Mouse (Mus musculus): Measurements from ENCODE around the gene Dhx30.
"Not testable (repeated sequence)": the region's sequence is repeated elsewhere in the genome, so short reads cannot be mapped to it uniquely, and the experiment has no call there.

Dhx30 gene

GRCm38 (mm10) chr9:110084201-110084964 is 33.2 kb downstream of the Dhx30 start:
- TF ChIP-seq CTCF (conservative IDR thresholded peaks at IDR 0.05; ENCODE audit: low read length) (no peak), NANOG (IDR thresholded peaks at IDR 0.05; ENCODE audit: borderline replicate concordance, low read length) (no peak), POU5F1 (IDR thresholded peaks at IDR 0.05; ENCODE audit: borderline replicate concordance, low read length) (no peak)
- peaks cover 100% of the 10 kb centered on the region for H3K36me3 ChIP-seq (ENCODE audit: insufficient read depth, low read length)
- H3K4me1 ChIP-seq (replicated peaks; ENCODE audit: low read depth, low read length), result peaks cover 61% of the 10 kb centered on the region
- H3K9me3 ChIP-seq (ENCODE audit: low read length), result no peaks in the 10 kb centered on the region
- no peak overlapping the region for H3K4me3 ChIP-seq (replicated peaks; ENCODE audit: low read length)
- H3K27me3 ChIP-seq (ENCODE audit: insufficient read depth, low read length), result no peaks in the 10 kb centered on the region

- no peaks in the 10 kb centered on the region for H3K9me3 ChIP-seq (ENCODE audit: low read length)
Measured at GRCm38 (mm10) chr9:110081066-110081465, 36.6 kb downstream of the Dhx30 start.

GRCm38 (mm10) chr9:110076468-110076867 is 41.2 kb downstream of the Dhx30 start:
- H3K4me1 ChIP-seq (replicated peaks; ENCODE audit: low read depth, low read length), result peaks cover 19% of the 10 kb centered on the region
- H3K27me3 ChIP-seq (ENCODE audit: insufficient read depth, low read length); H3K9me3 ChIP-seq (ENCODE audit: low read length); H3K4me3 ChIP-seq (replicated peaks; ENCODE audit: low read length): not testable (repeated sequence)
- peaks cover 94% of the 10 kb centered on the region for H3K36me3 ChIP-seq (ENCODE audit: insufficient read depth, low read length)

More at GRCm38 (mm10) chr9:110081066-110081465, 36.6 kb downstream of the Dhx30 start:
- no peak overlapping the region for H3K4me3 ChIP-seq (replicated peaks; ENCODE audit: low read length)
- no peak for TF ChIP-seq CTCF (conservative IDR thresholded peaks at IDR 0.05; ENCODE audit: low read length)
- no peak for TF ChIP-seq POU5F1 (IDR thresholded peaks at IDR 0.05; ENCODE audit: borderline replicate concordance, low read length)
- TF ChIP-seq NANOG (IDR thresholded peaks at IDR 0.05; ENCODE audit: borderline replicate concordance, low read length), result no peak
- H3K36me3 ChIP-seq (ENCODE audit: insufficient read depth, low read length), result peaks cover 96% of the 10 kb centered on the region
- H3K27me3 ChIP-seq (ENCODE audit: insufficient read depth, low read length), result no peaks in the 10 kb centered on the region
- peaks cover 43% of the 10 kb centered on the region for H3K4me1 ChIP-seq (replicated peaks; ENCODE audit: low read depth, low read length)

- Histone ChIP-seq H3K36me3 (ENCODE audit: insufficient read depth, low read length) (peaks cover 95% of the 10 kb centered on the region), H3K4me1 (replicated peaks; ENCODE audit: low read depth, low read length) (0 out of 2 replicates have a peak, but pooled peaks cover 3% of the 10 kb centered on the region), H3K9me3 (ENCODE audit: low read length) (no peaks in the 10 kb centered on the region), H3K4me3 (replicated peaks; ENCODE audit: low read length) (no peak overlapping the region), H3K27me3 (ENCODE audit: insufficient read depth, low read length) (no peaks in the 10 kb centered on the region)
- TF ChIP-seq POU5F1 (IDR thresholded peaks at IDR 0.05; ENCODE audit: borderline replicate concordance, low read length) (no peak), CTCF (conservative IDR thresholded peaks at IDR 0.05; ENCODE audit: low read length) (peak; percentile 69), NANOG (IDR thresholded peaks at IDR 0.05; ENCODE audit: borderline replicate concordance, low read length) (no peak)
Measured at GRCm38 (mm10) chr9:110071843-110072242, 45.8 kb downstream of the Dhx30 start.

- H3K4me3 ChIP-seq (replicated peaks; ENCODE audit: low read length), result no peak overlapping the region
- H3K27me3 ChIP-seq (ENCODE audit: insufficient read depth, low read length), result no peaks in the 10 kb centered on the region
- H3K36me3 ChIP-seq (ENCODE audit: insufficient read depth, low read length), result peaks cover 98% of the 10 kb centered on the region
- H3K4me1 ChIP-seq (replicated peaks; ENCODE audit: low read depth, low read length), result 0 out of 2 replicates have a peak, but pooled peaks cover 3% of the 10 kb centered on the region
- no peak for TF ChIP-seq POU5F1 (IDR thresholded peaks at IDR 0.05; ENCODE audit: borderline replicate concordance, low read length)
- no peak for TF ChIP-seq CTCF (conservative IDR thresholded peaks at IDR 0.05; ENCODE audit: low read length)
- no peaks in the 10 kb centered on the region for H3K9me3 ChIP-seq (ENCODE audit: low read length)
Measured at GRCm38 (mm10) chr9:110071011-110071410, 46.6 kb downstream of the Dhx30 start.

- H3K27me3 ChIP-seq (ENCODE audit: insufficient read depth, low read length), result no peaks in the 10 kb centered on the region
- H3K36me3 ChIP-seq (ENCODE audit: insufficient read depth, low read length), result peaks cover 98% of the 10 kb centered on the region
- H3K4me3 ChIP-seq (replicated peaks; ENCODE audit: low read length), result no peak overlapping the region
- no peaks in the 10 kb centered on the region for H3K9me3 ChIP-seq (ENCODE audit: low read length)
- H3K4me1 ChIP-seq (replicated peaks; ENCODE audit: low read depth, low read length), result 0 out of 2 replicates have a peak, but pooled peaks cover 3% of the 10 kb centered on the region
- TF ChIP-seq NANOG (IDR thresholded peaks at IDR 0.05; ENCODE audit: borderline replicate concordance, low read length) (no peak), CTCF (conservative IDR thresholded peaks at IDR 0.05; ENCODE audit: low read length) (no peak), POU5F1 (IDR thresholded peaks at IDR 0.05; ENCODE audit: borderline replicate concordance, low read length) (no peak)
Measured at GRCm38 (mm10) chr9:110070358-110070757, 47.3 kb downstream of the Dhx30 start.

GRCm38 (mm10) chr9:110068745-110069144 is 48.9 kb downstream of the Dhx30 start:
- TF ChIP-seq CTCF (conservative IDR thresholded peaks at IDR 0.05; ENCODE audit: low read length) (no peak), POU5F1 (IDR thresholded peaks at IDR 0.05; ENCODE audit: borderline replicate concordance, low read length) (no peak), NANOG (IDR thresholded peaks at IDR 0.05; ENCODE audit: borderline replicate concordance, low read length) (no peak)
- Histone ChIP-seq H3K36me3 (ENCODE audit: insufficient read depth, low read length) (peaks cover 96% of the 10 kb centered on the region), H3K4me3 (replicated peaks; ENCODE audit: low read length) (no peak overlapping the region), H3K4me1 (replicated peaks; ENCODE audit: low read depth, low read length) (0 out of 2 replicates have a peak, but pooled peaks cover 3% of the 10 kb centered on the region), H3K9me3 (ENCODE audit: low read length) (no peaks in the 10 kb centered on the region), H3K27me3 (ENCODE audit: insufficient read depth, low read length) (no peaks in the 10 kb centered on the region)

- H3K9me3 ChIP-seq (ENCODE audit: low read length), result no peaks in the 10 kb centered on the region
- no peaks in the 10 kb centered on the region for H3K4me1 ChIP-seq (replicated peaks; ENCODE audit: low read depth, low read length)
- TF ChIP-seq CTCF (conservative IDR thresholded peaks at IDR 0.05; ENCODE audit: low read length) (no peak), POU5F1 (IDR thresholded peaks at IDR 0.05; ENCODE audit: borderline replicate concordance, low read length) (no peak), NANOG (IDR thresholded peaks at IDR 0.05; ENCODE audit: borderline replicate concordance, low read length) (no peak)
- H3K36me3 ChIP-seq (ENCODE audit: insufficient read depth, low read length), result peaks cover 77% of the 10 kb centered on the region
- no peaks in the 10 kb centered on the region for H3K27me3 ChIP-seq (ENCODE audit: insufficient read depth, low read length)
- H3K4me3 ChIP-seq (replicated peaks; ENCODE audit: low read length), result no peak overlapping the region
Measured at GRCm38 (mm10) chr9:110064641-110065040, 53.0 kb downstream of the Dhx30 start.

- peaks cover 66% of the 10 kb centered on the region for H3K36me3 ChIP-seq (ENCODE audit: insufficient read depth, low read length)
- H3K4me3 ChIP-seq (replicated peaks; ENCODE audit: low read length), result no peak overlapping the region
- no peaks in the 10 kb centered on the region for H3K4me1 ChIP-seq (replicated peaks; ENCODE audit: low read depth, low read length)
- no peak for TF ChIP-seq POU5F1 (IDR thresholded peaks at IDR 0.05; ENCODE audit: borderline replicate concordance, low read length)
- no peaks in the 10 kb centered on the region for H3K27me3 ChIP-seq (ENCODE audit: insufficient read depth, low read length)
- no peaks in the 10 kb centered on the region for H3K9me3 ChIP-seq (ENCODE audit: low read length)
Measured at GRCm38 (mm10) chr9:110062861-110063260, 54.8 kb downstream of the Dhx30 start.

Measured in E14TG2a.4 (cell line).